Mouse (Mus musculus) small intestine, adult 2 months (tissue): ENCODE data around the gene Ptpn13.

Source experiments
- CTCF ChIP-seq: fragments of 200-500 bp; IDR thresholded peaks from 2 replicates; pipeline ENCODE4 v1.5.1; 2012; ENCODE audit warnings: low read depth, mild to moderate bottlenecking, control low read depth, inconsistent platforms, low read length, moderate library complexity, mixed read lengths; ENCODE audit not compliant: insufficient replicate concordance, insufficient read length; ENCODE audit errors: extremely low read depth
- POLR2A ChIP-seq: fragments of 200-500 bp; IDR thresholded peaks from 2 replicates; pipeline ENCODE4 v1.6.1; 2012; ENCODE audit warnings: low read depth, mild to moderate bottlenecking, control low read depth, inconsistent platforms, low read length, moderate library complexity

GRCm38 (mm10) chr5:103397429-103397828 is 27.6 kb upstream of the Ptpn13 start:
- TF ChIP-seq CTCF (no peak), POLR2A (no peak)
